Mouse (Mus musculus): ENCODE results near the gene Maml3.

Gene Maml3

DNA sequence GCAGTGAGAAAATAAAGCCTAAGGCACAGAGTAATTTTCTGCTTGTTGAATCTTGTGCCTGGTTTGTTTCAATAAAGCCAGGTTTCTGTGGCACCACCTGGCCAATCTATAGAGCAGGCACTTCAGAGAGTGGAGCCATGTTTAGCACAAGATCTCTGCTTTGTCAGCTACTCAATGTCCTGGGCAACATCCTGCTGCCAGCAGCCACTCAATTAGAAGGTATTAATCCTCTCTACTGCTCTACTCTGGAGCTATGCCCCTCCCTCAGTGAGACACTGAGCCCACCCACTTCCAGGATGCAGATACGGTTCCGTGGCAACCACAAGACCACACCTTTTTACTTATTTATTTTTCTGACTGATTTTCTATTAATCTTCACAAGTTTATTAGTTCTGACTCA lies 203.7 kb downstream of the Maml3 start:
- DNase-seq: no peak

DNA sequence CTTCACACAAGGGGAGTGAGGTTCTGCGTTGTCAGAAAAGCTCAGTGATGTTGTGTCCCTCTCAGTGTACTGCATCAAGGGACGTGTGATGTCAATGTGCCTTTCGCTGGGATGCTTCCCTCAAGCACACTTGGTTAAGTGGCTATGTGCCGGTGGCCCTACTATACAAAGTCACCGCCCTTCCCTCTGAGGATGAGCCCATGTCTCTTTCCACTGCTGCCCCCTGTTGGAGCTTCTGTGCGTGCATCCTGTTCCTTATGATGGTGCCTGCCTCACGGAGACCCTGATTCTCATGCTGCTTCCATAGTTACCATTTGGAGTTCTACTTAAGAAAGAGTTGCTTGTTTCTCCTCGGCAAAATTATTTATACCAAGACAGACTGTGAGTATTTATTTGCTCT lies 210.4 kb downstream of the Maml3 start:
- DNase-seq: no peak

DNA sequence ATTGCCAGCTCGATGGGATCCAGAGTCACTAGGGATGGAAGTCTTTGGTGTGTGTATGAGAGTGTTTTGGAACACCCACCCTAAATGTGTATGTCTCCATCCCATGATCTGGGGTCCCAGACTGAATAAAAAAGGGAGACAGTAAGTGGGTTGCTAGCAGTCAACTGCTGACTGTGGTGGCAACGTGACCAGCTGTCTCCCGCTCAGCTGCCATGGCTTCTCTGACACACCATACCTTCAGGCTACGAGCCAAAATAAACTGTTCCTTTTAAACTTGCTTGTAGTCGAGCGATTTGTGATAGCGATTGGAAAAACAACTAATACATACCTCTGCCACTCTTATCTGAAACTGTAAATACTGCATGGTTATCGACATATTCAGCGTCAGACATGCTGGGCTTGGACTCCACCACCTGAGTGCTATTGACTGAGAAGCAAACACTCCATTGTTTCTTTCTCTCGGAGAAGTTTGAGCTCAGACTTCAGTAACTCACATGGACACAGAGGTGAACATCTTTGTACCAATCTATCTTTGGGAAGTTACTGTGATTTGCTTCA lies 213.2 kb downstream of the Maml3 start:
- no peak for DNase-seq

DNA sequence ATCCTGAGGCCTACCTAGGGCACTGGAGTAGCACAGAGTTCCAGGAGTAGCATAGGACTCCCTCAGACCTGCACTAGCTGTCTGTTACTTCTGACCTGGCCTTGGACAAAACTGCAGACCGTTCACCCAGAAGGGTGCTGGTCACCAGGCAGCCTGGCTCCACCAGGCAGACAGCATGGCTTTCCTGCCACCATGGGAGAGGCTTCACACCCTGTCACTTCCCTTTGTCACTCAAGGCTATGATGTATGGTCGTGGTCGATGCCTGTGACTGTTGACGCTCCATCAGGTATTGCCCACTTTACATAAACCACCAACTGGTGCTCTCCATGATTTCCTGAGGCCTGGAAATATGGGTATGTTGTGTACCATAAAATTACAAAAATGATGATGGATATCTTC lies 214.7 kb downstream of the Maml3 start:
- no peak for DNase-seq

DNA sequence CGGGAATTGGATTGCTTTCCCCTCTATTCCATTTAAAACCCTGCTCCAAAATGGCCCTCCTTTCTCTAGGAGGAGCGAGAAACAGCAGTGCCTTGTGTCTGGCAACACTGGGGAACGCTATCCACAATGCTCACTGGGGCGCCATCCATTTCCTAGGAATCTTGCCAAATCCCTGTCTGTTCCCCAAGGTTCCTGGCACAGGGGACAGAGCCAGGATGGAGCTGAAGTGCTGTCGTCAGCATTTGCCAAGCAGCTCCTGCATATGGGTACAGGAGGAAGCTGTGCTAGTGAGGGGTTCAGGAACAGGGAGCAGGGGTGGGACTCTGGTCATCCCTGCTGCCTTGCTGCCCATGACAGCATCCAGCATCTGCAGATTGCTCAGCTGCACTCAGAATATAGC lies 215.1 kb downstream of the Maml3 start:
- peak; percentile 58 for DNase-seq

DNA sequence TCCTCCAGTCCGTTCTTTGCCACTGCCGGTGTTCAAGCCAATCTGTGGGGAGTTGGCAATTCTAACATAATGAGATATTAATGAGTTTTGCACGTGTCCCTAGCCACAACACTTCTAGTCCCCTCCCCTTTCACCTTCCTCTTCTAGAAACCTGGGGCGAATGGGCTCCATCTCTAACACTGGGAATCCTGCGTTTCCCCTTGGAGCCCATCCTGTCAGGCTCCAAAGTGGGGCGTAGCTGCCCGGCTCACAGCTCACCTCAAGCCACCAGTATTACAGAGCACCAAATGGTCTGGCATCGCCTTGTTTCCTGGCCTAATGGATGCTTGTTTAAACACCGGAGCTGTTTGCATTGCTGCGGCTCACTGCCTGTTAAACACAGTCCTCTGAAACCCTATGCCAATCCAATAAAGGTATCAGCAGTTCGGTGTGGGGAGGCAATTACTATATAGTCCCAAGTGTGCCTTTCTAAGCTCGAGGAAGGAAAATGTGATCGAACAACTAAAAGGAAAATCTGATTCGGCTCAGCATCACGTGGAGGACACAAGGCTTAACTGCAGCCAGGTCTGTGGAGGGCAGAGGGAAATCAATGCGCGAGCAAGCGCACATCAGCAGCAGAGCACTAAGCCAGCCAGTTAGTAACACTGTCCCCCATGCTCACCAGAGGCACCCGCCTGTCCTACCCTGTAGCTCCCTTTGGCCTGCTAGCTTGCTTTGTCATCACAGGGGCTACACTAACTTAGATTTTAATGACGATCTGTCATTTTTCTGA lies 216.0 kb downstream of the Maml3 start:
- no peak for DNase-seq

DNA sequence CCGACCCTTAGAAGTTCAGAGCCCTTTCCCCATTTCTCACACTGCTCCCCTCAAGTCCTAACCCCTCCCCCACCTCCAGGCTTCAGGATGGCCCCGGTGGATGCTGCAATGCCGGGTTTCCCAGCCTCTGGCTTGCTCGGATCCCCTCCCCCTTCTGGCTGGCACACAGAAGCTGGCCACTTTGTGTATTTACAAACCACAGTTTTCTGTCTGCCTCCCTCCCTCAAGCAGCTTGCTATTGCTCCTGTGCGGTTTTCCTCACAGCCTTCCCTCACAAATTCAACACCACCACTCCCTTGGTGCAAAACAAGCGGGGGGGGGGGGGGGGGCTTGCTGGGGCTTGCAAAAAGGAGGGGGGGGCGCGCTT lies 216.6 kb downstream of the Maml3 start:
- no peak for DNase-seq

DNA sequence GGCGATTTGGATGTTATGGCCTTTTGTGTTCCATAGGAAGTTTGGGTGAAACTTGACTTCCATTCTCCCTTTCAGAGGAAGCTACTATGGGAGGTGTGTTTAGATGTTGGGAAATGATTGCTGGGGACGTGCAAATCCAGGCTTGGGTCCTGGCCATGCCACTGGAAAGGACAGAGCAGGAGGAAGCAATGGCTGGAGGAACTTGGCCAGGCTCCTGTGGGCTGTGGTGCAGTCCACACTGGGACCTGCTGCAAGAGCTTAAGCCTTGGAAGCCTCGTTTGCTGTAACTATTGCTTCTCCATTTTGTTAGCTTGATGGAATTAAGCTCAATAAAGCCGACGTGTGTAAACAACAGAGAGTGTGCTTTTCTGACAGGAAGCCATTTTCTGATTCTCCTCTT lies 219.0 kb downstream of the Maml3 start:
- DNase-seq: no peak

DNA sequence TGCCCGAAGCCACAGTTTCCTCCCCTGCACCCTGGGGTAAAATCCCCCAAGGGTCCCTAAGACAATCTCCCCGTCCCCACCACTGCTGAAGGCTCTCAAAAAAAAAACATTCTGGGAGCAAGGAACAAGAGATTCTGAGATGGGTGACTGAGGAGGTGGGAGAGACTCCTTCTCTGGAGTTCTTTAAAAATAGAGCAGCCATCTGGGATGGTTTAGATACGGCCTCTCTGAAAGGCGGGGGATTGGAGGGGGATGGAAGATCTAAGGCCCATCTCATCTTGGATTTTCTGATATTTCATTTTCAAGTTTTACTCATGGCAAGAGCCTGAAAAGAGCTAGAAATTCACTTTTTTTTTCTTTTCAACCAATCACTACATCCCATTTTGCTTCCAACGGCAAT lies 219.4 kb downstream of the Maml3 start:
- no peak for DNase-seq

DNA sequence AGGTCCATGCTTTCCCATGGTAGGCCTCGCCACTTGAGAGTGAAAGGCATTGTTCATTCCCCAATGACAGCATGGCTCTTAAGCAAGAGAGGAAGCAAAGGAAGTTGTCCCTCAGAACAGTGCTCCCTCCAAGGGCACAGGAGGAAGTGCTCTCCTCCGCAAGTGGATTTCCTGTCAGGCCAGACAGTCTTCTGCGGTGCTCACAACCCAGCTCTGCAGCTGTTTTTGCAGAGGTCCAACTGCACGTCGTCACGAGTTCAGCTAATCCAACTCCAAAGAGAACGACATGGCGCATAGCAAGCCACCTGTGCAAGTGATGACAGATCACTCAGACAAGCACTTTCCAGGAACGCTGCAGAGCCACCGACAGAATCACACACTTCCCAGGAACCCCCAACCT lies 222.9 kb downstream of the Maml3 start:
- no peak for DNase-seq

DNA sequence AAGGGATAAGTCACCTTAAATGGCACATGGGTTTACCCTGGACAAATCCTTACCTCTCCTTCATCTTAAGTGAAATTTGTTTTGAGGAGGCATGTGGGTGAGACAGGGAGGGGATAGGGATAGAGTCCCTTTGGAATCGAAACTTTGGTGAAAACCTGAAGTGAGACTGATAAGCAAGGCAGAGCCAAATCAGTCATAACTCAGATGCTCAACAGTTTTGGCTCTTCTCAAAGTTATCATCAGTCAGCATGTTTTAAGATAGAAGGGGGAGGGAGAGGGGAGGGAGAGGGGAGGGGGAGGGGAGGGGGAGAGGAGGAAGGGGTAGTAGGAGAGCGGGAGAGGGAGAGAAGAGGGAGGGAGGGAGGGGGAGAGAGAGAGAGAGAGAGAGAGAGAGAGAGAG lies 223.5 kb downstream of the Maml3 start:
- no peak for DNase-seq

DNA sequence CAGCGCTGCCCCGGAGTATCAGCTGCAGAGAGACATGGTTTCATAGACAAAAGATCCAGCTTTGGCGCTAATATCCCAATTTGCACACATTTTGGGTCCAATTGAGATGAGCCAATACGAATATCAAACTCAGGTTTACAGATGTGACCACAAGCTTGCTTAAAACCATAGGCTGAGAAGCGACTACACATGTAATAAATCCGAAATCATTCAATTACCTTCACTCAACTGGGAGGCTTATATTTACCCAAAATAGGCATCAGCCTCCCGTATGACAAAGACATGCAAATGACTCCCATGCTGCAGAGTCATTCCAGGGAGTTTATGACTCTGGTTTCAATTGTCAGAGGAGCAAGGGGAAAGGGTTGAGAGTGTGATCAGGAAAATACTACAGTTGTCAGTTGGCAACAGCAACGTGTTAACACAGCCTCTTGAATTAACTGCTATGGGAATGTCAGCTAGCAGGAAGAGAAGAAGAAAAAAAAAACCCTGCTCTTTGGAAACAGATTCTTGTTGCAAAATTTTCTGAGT lies 224.3 kb downstream of the Maml3 start:
- DNase-seq: no peak

DNA sequence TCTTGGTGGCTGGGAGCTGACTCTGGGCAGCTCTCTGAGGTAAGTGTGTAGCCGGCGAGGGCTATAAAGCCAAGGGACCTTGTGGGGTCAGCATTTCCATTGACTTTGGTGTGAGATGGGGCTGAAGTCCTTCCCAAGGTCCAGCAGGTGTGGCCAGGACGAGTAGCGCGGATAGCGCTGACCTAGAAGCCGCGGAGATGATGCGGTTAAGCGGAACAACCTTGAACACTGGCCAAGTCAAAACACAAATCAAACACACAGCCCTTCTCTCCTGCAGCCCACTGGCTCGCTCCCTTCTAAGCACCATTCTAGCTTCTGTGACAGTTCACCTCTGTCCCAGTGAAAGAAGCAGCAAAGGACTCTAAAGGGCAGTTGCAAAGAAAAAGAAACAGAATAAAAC lies 225.7 kb downstream of the Maml3 start:
- no peak for DNase-seq

DNA sequence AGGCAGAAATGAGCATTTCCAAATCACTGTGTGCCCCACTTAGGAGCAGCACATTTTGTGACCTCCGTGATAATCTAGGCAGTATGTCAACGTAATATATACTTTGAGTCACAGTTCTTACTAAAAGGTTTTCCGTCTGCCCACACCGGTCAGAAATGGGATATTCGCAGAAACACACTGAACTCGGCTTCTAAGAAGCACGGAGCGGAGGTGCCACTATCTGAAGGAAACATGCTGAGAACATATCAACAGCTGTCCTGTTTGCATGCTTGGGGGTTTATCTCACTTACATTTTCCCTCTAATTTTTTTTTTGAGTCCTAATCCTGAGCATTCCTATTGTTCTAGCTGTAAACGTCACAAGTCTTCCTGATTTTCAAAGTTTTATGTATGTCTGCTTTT lies 226.3 kb downstream of the Maml3 start:
- no peak for DNase-seq

DNA sequence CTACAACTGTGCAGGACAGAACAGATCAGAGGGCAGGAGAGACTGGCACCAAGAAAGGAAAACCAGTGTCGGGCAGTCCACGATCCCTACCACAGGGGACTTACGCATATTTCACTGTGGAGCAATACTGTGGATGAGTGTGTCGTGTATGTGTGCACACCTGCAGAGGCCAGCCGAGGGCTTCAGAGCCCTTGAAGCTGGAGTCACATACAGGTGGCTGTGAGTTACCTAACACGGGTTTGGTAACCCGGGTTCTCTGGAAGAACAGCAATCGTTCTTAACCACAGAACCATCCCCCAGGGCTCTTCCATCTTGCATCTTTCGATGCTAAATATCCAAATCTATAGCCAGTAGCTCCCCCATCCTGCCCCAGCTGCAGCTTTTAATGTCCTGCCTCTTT lies 228.1 kb downstream of the Maml3 start:
- no peak for DNase-seq

DNA sequence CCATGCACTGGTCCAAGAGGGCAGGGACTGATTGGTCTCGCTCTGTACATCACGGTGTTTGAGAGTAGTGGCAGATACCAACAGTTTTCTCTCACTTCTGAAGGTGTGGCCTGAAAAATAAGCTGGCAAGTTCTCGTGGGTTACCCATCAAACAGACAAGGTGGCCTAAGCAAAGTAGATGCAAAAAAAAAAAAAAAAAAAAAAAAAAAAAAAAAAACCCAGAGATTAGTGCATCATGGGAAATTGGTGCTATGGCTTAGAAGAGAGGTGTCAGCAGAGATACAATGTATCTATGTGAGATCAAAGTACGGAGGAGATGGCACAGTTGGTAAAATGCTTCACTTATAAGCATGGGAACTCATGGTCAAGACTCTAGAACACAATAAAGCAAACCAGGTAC lies 229.2 kb downstream of the Maml3 start:
- no peak for DNase-seq

DNA sequence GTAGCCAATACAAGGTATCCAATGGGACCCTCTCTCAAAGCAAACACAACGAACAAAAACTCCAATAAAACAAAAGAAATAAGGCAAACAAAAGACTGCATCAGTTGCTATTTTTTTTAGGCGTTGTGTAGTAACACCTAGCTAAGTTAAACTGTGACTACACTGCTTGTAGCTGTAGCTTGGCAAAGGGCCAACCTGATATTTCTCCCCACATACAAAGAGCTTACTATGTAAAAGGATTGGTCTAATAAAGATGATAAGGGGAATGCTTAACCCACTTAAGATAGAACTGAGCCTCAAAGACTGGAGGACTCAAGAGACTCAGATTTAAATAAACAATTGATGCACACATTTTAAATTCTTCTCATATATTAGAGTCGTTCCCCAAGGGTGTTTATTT lies 230.6 kb downstream of the Maml3 start:
- DNase-seq: no peak

DNA sequence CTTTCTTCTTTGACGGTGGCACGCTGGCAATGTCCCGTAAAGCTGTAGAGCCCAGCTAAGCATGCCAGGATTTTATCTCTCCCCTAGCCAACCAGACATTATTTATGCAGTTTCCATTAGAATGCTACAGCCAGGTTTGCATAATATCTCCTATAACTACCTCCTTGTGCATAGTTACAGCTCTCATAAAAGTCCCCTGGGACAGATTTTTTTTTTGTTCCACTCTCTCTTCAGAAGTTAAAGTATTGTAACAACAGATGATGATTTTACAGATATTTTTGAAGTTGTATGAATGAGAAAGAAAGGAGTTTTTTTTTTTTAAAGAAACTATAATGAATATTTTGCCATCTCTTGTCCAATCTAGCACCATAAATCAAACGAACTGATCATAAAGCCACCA lies 232.1 kb downstream of the Maml3 start:
- DNase-seq: no peak

DNA sequence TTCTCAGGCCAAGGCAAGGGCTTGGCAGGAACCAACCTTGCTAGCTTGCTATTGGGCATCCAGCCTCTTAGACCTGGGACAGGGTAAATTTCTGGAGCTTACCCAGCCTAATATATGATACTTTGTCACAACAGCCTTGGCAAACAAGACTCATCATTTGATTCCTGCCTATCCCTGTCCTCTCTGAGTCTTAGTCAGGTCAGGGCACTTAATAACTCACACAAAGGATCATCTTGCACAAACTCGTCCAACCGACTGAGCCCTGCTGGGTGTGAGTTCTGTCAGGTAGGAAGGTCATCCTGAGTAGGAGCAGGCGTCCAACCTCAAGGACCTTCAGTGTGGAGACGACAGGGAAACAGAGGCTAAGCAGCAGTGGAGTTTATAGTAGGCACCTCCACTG lies 233.5 kb downstream of the Maml3 start:
- DNase-seq: no peak

DNA sequence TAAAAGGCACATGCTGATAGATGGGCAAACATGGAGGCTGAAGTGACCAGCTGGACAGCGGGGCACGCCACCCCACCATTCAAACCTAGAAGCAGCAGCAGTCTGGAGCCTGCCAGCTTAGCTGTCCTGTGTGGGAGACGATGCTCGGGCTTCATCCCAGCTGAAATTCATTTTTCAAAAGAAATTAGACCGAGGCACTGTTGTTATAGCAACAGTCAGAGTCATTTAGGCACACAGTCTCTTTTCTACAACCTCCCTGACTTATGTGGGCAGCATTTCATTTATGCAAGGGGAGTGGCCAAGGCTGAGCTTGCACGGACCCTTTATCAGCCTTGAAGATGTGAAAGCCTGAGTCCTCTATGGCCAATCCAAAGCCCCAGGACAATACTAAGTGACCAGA lies 234.9 kb downstream of the Maml3 start:
- no peak for DNase-seq

DNA sequence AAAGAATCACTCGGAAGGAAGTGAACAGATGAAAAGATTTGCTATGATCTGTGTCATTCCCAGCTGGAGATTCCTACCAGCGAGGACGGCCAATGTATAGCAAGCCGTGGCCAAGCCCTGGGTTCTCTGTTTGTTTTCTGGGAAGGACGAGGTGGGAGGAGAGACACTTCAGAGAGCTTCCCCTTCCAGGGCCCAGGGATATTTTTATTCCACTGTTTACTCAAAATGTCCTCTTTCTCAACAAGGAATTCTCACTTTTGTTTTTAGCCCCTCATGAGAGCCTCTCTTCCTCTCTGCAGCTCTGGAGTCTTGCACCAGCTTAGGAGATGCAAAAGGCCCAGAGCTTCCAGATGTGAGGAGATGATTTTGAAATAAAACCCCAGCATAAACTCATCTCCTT lies 236.0 kb downstream of the Maml3 start:
- no peak for DNase-seq

DNA sequence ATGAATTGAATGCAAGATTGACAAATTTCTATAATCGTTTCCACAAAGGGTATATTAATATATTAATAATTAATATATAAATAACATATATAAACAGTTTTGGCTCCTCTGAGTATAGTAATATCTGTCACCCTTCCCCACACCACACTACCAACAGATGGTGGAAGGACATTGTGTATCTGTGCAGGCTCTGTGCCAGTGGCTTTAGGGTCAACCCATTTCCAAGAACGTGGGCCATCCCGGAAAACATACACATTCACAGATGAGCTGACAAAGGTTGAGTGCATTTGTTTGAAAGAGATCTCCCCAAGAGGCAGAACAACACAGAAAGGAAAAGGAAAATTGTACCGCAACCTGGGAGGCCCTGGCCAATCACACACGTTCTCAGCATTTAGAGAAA lies 238.4 kb downstream of the Maml3 start:
- DNase-seq: no peak

DNA sequence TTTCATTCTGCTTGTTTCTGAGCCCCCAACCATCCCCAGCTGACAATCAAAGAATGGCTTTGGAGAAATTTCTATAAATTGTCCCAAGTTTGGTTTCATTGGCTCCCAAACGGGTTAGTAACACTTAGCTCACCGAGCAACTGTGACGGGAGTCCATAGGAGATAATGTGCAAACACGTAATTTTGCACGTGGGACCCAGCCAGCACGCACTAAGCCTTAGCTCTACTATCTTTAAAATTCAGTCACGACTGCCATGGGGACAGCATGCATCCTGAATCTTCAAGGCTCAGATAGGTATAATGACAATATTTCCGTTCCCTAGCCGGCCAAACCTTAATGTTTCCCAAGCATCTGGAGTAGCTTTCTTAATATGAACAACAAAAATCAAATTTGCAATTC lies 243.2 kb downstream of the Maml3 start:
- no peak for DNase-seq

DNA sequence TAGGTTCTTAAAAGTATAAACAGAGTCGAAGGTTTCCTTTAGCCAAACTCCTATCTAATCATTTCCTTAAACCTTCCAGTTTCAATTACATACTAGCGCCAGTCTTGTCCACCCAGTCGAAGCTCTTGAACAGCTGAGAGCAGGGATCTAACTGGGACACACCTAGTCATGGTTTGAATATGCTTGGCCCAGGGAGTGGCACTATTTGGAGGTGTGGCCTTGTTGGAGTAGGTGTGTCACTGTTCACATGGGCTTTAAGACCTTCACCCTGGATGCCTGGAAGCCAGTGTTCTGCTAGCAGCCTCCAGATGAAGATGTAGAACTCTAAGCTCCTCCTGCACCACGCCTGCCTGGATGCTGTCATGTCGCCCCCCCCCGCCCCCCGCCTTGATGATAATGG lies 244.4 kb downstream of the Maml3 start:
- DNase-seq: no peak

DNA sequence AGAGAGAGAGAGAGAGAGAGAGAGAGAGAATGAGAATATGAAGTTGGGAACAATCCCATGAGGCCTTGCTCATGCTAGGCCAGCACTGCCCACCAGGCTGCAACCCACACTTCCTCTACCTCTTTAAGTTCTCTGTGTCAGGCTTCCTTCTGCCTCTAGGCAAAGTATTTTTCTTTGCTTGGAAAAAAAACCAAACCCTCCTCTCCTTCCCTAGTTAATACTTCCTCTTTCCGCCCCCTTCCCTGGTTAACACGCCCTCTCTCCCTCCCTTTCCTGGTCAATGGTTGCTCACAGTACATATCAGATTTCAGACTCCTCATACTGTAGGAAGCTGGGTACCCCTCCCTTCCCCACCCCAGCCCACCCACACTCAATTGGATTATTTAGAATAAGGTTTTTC lies 245.7 kb downstream of the Maml3 start:
- DNase-seq: no peak
